Mouse (Mus musculus): ENCODE data around the gene Has3. TPM values are rescaled to one million over a fixed set of nuclear protein-coding genes. Genes with fewer than 3 reads are reported as not detected.

Gene Has3
- 5.6 and 6.7 TPM in 2 replicates for polyA plus RNA-seq (2012; rRNA removed)

GRCm38 (mm10) chr8:106870051-106870450, at the start of gene Has3:
Has3 (plus strand) TSS chr8:106870242.

GRCm38 (mm10) chr8:106893481-106894156, 23.6 kb downstream of the Has3 start, which contains the start of gene Utp4:
Utp4 (plus strand) TSS chr8:106893636.

Other genes with a start within 250 kb of the Has3 start
- 4.3 and 4.5 TPM in 2 replicates for gene Tango6, start 187.2 kb upstream of the Has3 start, polyA plus RNA-seq (2012; rRNA removed)
- 36.3 and 38.3 TPM in 2 replicates for gene Utp4, start 23.4 kb downstream of the Has3 start, polyA plus RNA-seq (2012; rRNA removed)
- 4.6 and 6.1 TPM in 2 replicates for gene Sntb2, start 65.5 kb downstream of the Has3 start, polyA plus RNA-seq (2012; rRNA removed)
- gene Vps4a, start 161.0 kb downstream of the Has3 start, polyA plus RNA-seq (2012; rRNA removed) = 88.0 and 91.0 TPM in 2 replicates
- 19.6 and 24.9 TPM in 2 replicates for gene Pdf, start 178.4 kb downstream of the Has3 start, polyA plus RNA-seq (2012; rRNA removed)
- 47.0 and 49.7 TPM in 2 replicates for gene Cog8, start 186.4 kb downstream of the Has3 start, polyA plus RNA-seq (2012; rRNA removed)
- gene Nip7, start 186.6 kb downstream of the Has3 start, polyA plus RNA-seq (2012; rRNA removed) = 116 and 148 TPM in 2 replicates
- not detected in 2 replicates for gene Tmed6, start 195.4 kb downstream of the Has3 start, polyA plus RNA-seq (2012; rRNA removed)
- 49.5 and 52.6 TPM in 2 replicates for gene Terf2, start 226.3 kb downstream of the Has3 start, polyA plus RNA-seq (2012; rRNA removed)

Measured in central nervous system, embryonic 14 days (tissue).